Mouse (Mus musculus) stomach, postnatal 0 days (tissue): Measurements from ENCODE around the gene Keg1.

Experiments used
- CTCF ChIP-seq: IDR thresholded peaks from 2 replicates; pipeline ENCODE4 v1.5.1; 2016; ENCODE audit warnings: antibody characterized with exemption, low read depth, mild to moderate bottlenecking, moderate library complexity
- EP300 ChIP-seq: optimal IDR thresholded peaks from 2 replicates; pipeline ENCODE3; 2016; ENCODE audit warnings: antibody characterized with exemption

- TF ChIP-seq CTCF (no peak), EP300 (no peak)
Observed at GRCm38 (mm10) chr19:12720463-12720862, 24.9 kb downstream of the Keg1 start.
